Mouse (Mus musculus): ENCODE data around the gene Vmn1r56.
"Not testable (repeated sequence)": the region's sequence is repeated elsewhere in the genome, so short reads cannot be mapped to it uniquely, and the experiment has no call there.

Vmn1r56 gene

DNA sequence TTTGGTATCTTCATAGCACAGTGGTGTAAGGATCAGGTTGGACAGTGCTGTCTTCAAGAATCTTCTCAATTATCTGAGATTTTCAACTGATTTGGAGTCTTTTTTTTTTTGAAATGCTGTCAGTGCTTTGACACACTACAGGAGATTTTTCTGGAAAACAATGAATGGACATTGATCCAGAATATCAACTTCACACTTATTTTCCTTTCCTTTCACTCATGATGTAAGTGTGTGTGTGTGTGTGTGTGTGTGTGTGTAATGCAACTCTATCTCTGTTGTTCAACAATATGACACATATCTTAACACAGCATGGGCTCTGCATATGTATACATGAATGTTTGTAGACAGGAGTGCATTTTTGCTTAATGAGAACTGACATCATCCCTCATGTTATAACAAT is at the start of gene Vmn1r56:
Gene Vmn1r56 (minus strand): TSS at position 101 of the 400 bp plus-strand sequence.
- not testable (repeated sequence) for DNase-seq (ENCODE audit: low spot score)

DNA sequence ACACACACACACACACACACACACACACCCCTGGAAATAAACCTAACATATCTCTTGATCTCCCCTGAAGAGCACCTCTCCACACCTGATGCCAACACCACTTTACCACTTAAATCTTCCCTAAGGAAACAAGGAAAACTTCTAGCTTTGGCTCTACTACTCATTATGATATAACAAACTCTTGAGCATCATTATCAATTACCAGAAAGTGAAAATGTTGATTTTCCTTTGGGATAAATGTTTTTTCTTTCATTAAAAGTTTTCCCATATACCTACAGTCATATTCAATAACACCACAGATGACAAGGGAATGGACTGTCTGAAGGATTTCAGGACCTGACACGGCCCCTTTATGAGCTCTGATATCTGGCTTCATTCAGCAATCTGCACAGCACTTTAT is 21.6 kb upstream of the Vmn1r56 start, which contains the start of gene Vmn1r57:
Gene Vmn1r57 (plus strand): TSS at position 301 of the 400 bp plus-strand sequence.
- not testable (repeated sequence) for DNase-seq (ENCODE audit: low spot score)

DNA sequence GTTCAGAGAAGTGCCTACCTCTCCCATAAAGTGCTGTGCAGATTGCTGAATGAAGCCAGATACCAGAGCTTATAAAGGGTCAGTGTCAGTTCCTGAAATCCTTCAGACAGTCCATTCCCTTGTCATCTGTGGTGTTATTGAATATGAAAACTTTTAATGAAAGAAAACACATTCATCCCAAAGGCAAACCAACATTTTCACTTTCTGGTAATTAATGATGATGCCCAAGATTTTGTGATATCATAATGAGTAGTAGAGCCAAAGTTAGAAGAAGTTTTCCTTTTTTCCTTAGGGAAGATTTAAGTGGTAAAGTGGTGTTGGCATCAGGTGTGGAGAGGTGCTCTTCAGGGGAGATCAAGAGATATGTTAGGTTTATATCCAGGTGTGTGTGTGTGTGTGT is 47.0 kb downstream of the Vmn1r56 start, which contains the start of gene Vmn1r55:
Gene Vmn1r55 (minus strand): TSS at position 101 of the 400 bp plus-strand sequence.
- DNase-seq (ENCODE audit: low spot score), result not testable (repeated sequence)

All from adipocyte (in vitro differentiated cells).